Mouse (Mus musculus) cortical plate, adult 2 months (tissue): ENCODE results near the gene Cdc42ep4. TPM values are rescaled to one million over a fixed set of nuclear protein-coding genes. Genes with fewer than 3 reads are reported as not detected.

Experiments used
- H3K27ac ChIP-seq: fragments of 200-500 bp; 2 replicates; pipeline ENCODE4 v1.5.1; 2012; ENCODE audit warnings: low read length, control low read depth, inconsistent platforms; ENCODE audit not compliant: insufficient read depth
- H3K4me1 ChIP-seq: fragments of 200-500 bp; 2 replicates; pipeline ENCODE4 v1.6.1; 2011; ENCODE audit warnings: low read length; ENCODE audit not compliant: control insufficient read depth, insufficient read depth
- H3K4me3 ChIP-seq: fragments of 200-500 bp; 2 replicates; pipeline ENCODE4 v1.5.1; 2011; ENCODE audit warnings: mild to moderate bottlenecking, low read length, control low read depth; ENCODE audit not compliant: insufficient read depth
- CTCF ChIP-seq: fragments of 200-500 bp; IDR thresholded peaks from 2 replicates; pipeline ENCODE4 v1.5.1; 2011; ENCODE audit warnings: mild to moderate bottlenecking, control low read depth, low read length; ENCODE audit not compliant: insufficient read depth; ENCODE audit errors: extremely low read depth
- POLR2A ChIP-seq: fragments of 200-500 bp; IDR thresholded peaks from 2 replicates; pipeline ENCODE4 v1.6.1; 2011; ENCODE audit warnings: mild to moderate bottlenecking, low read length, control low read depth; ENCODE audit not compliant: insufficient read depth; ENCODE audit errors: extremely low read depth
- polyA plus RNA-seq: library from polyadenylated mRNA; depleted of rRNA; stranded (reverse); fragments of >200 nt; gene quantifications from 2 replicates; pipeline ENCODE4 v1.2.3, GENCODE M21; 2012

Cdc42ep4 gene
- polyA plus RNA-seq, 1 experiment = 24.3 TPM

- H3K4me1 ChIP-seq = no peaks in the 10 kb centered on the region; the same call in none of the 2 replicates
- H3K4me3 ChIP-seq = no peak overlapping the region
- H3K27ac ChIP-seq = no peak overlapping the region
- no peak for TF ChIP-seq CTCF
- no peak for TF ChIP-seq POLR2A
Observed at GRCm38 (mm10) chr11:113766284-113766985, 14.8 kb upstream of the Cdc42ep4 start.

- Histone ChIP-seq H3K4me3 (no peak overlapping the region), H3K4me1 (no peaks in the 10 kb centered on the region; the same call in none of the 2 replicates), H3K27ac (no peak overlapping the region)
- TF ChIP-seq CTCF = no peak
- TF ChIP-seq POLR2A = no peak
Observed at GRCm38 (mm10) chr11:113764132-113764849, 12.6 kb upstream of the Cdc42ep4 start.

GRCm38 (mm10) chr11:113763449-113763848 is 11.8 kb upstream of the Cdc42ep4 start:
- no peak overlapping the region for H3K27ac ChIP-seq
- no peaks in the 10 kb centered on the region; the same call in none of the 2 replicates for H3K4me1 ChIP-seq
- TF ChIP-seq CTCF (no peak), POLR2A (no peak)
- no peak overlapping the region for H3K4me3 ChIP-seq

GRCm38 (mm10) chr11:113762136-113762797 is 10.6 kb upstream of the Cdc42ep4 start:
- H3K4me1 ChIP-seq = no peaks in the 10 kb centered on the region; the same call in none of the 2 replicates
- H3K4me3 ChIP-seq = no peak overlapping the region
- TF ChIP-seq POLR2A (no peak), CTCF (no peak)
- no peak overlapping the region for H3K27ac ChIP-seq

- Histone ChIP-seq H3K4me3 (no peak overlapping the region), H3K4me1 (no peaks in the 10 kb centered on the region)
Observed at GRCm38 (mm10) chr11:113761646-113762045, 10.0 kb upstream of the Cdc42ep4 start.

GRCm38 (mm10) chr11:113760476-113760875 is 8.8 kb upstream of the Cdc42ep4 start:
- Histone ChIP-seq H3K27ac (no peak overlapping the region), H3K4me3 (no peak overlapping the region), H3K4me1 (no peaks in the 10 kb centered on the region)
- TF ChIP-seq POLR2A (no peak), CTCF (no peak)

More at GRCm38 (mm10) chr11:113761646-113762045, 10.0 kb upstream of the Cdc42ep4 start:
- TF ChIP-seq POLR2A = no peak
- no peak for TF ChIP-seq CTCF
- H3K27ac ChIP-seq = no peak overlapping the region

- Histone ChIP-seq H3K4me3 (no peak overlapping the region), H3K27ac (no peak overlapping the region), H3K4me1 (no peaks in the 10 kb centered on the region)
- TF ChIP-seq POLR2A = no peak
- TF ChIP-seq CTCF = no peak
Observed at GRCm38 (mm10) chr11:113758851-113759250, 7.2 kb upstream of the Cdc42ep4 start.

GRCm38 (mm10) chr11:113756578-113756977 is 4.9 kb upstream of the Cdc42ep4 start:
- Histone ChIP-seq H3K27ac (no peak overlapping the region), H3K4me1 (no peaks in the 10 kb centered on the region), H3K4me3 (no peak overlapping the region)
- TF ChIP-seq POLR2A (no peak), CTCF (no peak)

GRCm38 (mm10) chr11:113755878-113756277 is 4.2 kb upstream of the Cdc42ep4 start:
- TF ChIP-seq CTCF (no peak), POLR2A (no peak)
- Histone ChIP-seq H3K4me3 (no peak overlapping the region), H3K4me1 (no peaks in the 10 kb centered on the region), H3K27ac (no peak overlapping the region)

- Histone ChIP-seq H3K4me1 (no peaks in the 10 kb centered on the region), H3K4me3 (no peak overlapping the region), H3K27ac (no peak overlapping the region)
- TF ChIP-seq POLR2A (no peak), CTCF (no peak)
Observed at GRCm38 (mm10) chr11:113754845-113755244, 3.2 kb upstream of the Cdc42ep4 start.
